Mouse (Mus musculus) lung, postnatal 0 days (tissue): ENCODE data around the gene Pgm2l1. TPM values are rescaled to one million over a fixed set of nuclear protein-coding genes. Genes with fewer than 3 reads are reported as not detected.

Source experiments
- ATAC-seq: fragments of 200-750 bp; cut with Nextera tagmentation; 2 replicates; pipeline ENCODE4 v1.8.0; 2017; ENCODE audit warnings: moderate library complexity
- DNase-seq: peaks from one replicate; pipeline ENCODE4 v3.0.0-alpha.2; 2016; ENCODE audit warnings: low spot score
- H3K27ac ChIP-seq: fragments of 300-500 bp; sonication (generic); 2 replicates; pipeline ENCODE4 v1.5.1; 2014; ENCODE audit warnings: antibody characterized with exemption, mild to moderate bottlenecking, low read length, mixed read lengths
- H3K27me3 ChIP-seq: fragments of 300-500 bp; sonication (generic); replicated peaks from 2 replicates; pipeline ENCODE4 v1.6.1; 2014; ENCODE audit warnings: low read length, mixed read lengths; ENCODE audit not compliant: insufficient read depth
- H3K36me3 ChIP-seq: fragments of 300-500 bp; sonication (generic); 2 replicates; pipeline ENCODE4 v1.6.1; 2014; ENCODE audit warnings: low read length, mixed read lengths; ENCODE audit not compliant: insufficient read depth
- H3K4me1 ChIP-seq: fragments of 300-500 bp; sonication (generic); 2 replicates; pipeline ENCODE4 v1.6.1; 2014; ENCODE audit warnings: antibody characterized with exemption, low read depth, low read length, mixed read lengths; ENCODE audit not compliant: insufficient read depth
- H3K4me2 ChIP-seq: fragments of 300-500 bp; sonication (generic); replicated peaks from 2 replicates; pipeline ENCODE4 v1.6.1; 2014; ENCODE audit warnings: low read depth, mild to moderate bottlenecking, low read length, moderate library complexity, mixed read lengths
- H3K4me3 ChIP-seq: fragments of 300-500 bp; sonication (generic); 2 replicates; pipeline ENCODE4 v1.5.1; 2014; ENCODE audit warnings: low read depth, low read length
- H3K9ac ChIP-seq: fragments of 300-500 bp; sonication (generic); replicated peaks from 2 replicates; pipeline ENCODE4 v1.6.1; 2014; ENCODE audit warnings: low read depth, mild to moderate bottlenecking
- H3K9me3 ChIP-seq: fragments of 300-500 bp; sonication (generic); 2 replicates; pipeline ENCODE4 v1.6.1; 2016; ENCODE audit warnings: low read length, mixed read lengths
- CTCF ChIP-seq: IDR thresholded peaks from 2 replicates; pipeline ENCODE4 v1.5.1; 2016; ENCODE audit warnings: antibody characterized with exemption, mild to moderate bottlenecking
- EP300 ChIP-seq: IDR thresholded peaks from 2 replicates; pipeline ENCODE4 v1.6.1; 2016; ENCODE audit warnings: antibody characterized with exemption, mild to moderate bottlenecking, control low read depth
- WGBS: fragments of 180-500 bp; shearing (Covaris S2); extraction: QIAGEN DNeasy Blood & Tissue Kit; methylation state at CpG from one replicate; pipeline ENCODE4 v1.1.7; 2014; 5-methylcytosine and 5-hydroxymethylcytosine counted together
- polyA plus RNA-seq: library from polyadenylated mRNA; unstranded; fragments of >200 nt; fragmentation: Nextera tagmentation; extraction: Ambion mirVana; gene quantifications from 2 replicates; pipeline ENCODE4 v1.2.1, GENCODE M21; 2015

Gene Pgm2l1
- polyA plus RNA-seq, 1 experiment from 2014 or later: 2.0 TPM

- H3K4me2 ChIP-seq: no peak overlapping the region
- ATAC-seq (no peak), DNase-seq (no peak)
- no peaks in the 10 kb centered on the region for H3K36me3 ChIP-seq
- no peak overlapping the region for H3K9ac ChIP-seq
- H3K9me3 ChIP-seq: no peaks in the 10 kb centered on the region
- H3K4me1 ChIP-seq: no peaks in the 10 kb centered on the region
- no peak overlapping the region for H3K27ac ChIP-seq
- H3K4me3 ChIP-seq: no peak overlapping the region
- no peaks in the 10 kb centered on the region for H3K27me3 ChIP-seq
- TF ChIP-seq CTCF (no peak), EP300 (no peak)
- WGBS: 75% methylated on average over 6 of the region's 6 CpGs
Observed at GRCm38 (mm10) chr7:100204871-100205270, 22.3 kb upstream of the Pgm2l1 start.

GRCm38 (mm10) chr7:100206144-100206543 is 21.1 kb upstream of the Pgm2l1 start:
- ATAC-seq: no peak
- Histone ChIP-seq H3K4me3 (no peak overlapping the region), H3K36me3 (no peaks in the 10 kb centered on the region), H3K27me3 (no peaks in the 10 kb centered on the region), H3K9ac (no peak overlapping the region), H3K9me3 (no peaks in the 10 kb centered on the region), H3K27ac (no peak overlapping the region), H3K4me2 (no peak overlapping the region), H3K4me1 (no peaks in the 10 kb centered on the region)
- WGBS: 84% methylated on average over 2 of the region's 2 CpGs
- TF ChIP-seq EP300: no peak
- no peak for TF ChIP-seq CTCF
- DNase-seq: no peak

GRCm38 (mm10) chr7:100207886-100208285 is 19.3 kb upstream of the Pgm2l1 start:
- no peak overlapping the region for H3K9ac ChIP-seq
- H3K27ac ChIP-seq: no peak overlapping the region; the same call in 1 of the 2 replicates
- H3K4me2 ChIP-seq: no peak overlapping the region
- TF ChIP-seq CTCF (no peak), EP300 (no peak)
- H3K36me3 ChIP-seq: no peaks in the 10 kb centered on the region
- H3K4me3 ChIP-seq: no peak overlapping the region
- no peaks in the 10 kb centered on the region for H3K4me1 ChIP-seq
- no peaks in the 10 kb centered on the region for H3K9me3 ChIP-seq
- peak; percentile 46 for DNase-seq
- peak; percentile 19; the same call in 1 of the 2 replicates for ATAC-seq
- H3K27me3 ChIP-seq: no peaks in the 10 kb centered on the region

- Histone ChIP-seq H3K9me3 (no peaks in the 10 kb centered on the region), H3K36me3 (no peaks in the 10 kb centered on the region), H3K4me3 (no peak overlapping the region), H3K27ac (no peak overlapping the region), H3K27me3 (no peaks in the 10 kb centered on the region), H3K4me2 (no peak overlapping the region), H3K9ac (no peak overlapping the region), H3K4me1 (no peaks in the 10 kb centered on the region)
- WGBS: 50% methylated on average over 4 of the region's 4 CpGs
- ATAC-seq (no peak), DNase-seq (no peak)
- TF ChIP-seq CTCF: no peak
- no peak for TF ChIP-seq EP300
Observed at GRCm38 (mm10) chr7:100214310-100214709, 12.9 kb upstream of the Pgm2l1 start.

DNA sequence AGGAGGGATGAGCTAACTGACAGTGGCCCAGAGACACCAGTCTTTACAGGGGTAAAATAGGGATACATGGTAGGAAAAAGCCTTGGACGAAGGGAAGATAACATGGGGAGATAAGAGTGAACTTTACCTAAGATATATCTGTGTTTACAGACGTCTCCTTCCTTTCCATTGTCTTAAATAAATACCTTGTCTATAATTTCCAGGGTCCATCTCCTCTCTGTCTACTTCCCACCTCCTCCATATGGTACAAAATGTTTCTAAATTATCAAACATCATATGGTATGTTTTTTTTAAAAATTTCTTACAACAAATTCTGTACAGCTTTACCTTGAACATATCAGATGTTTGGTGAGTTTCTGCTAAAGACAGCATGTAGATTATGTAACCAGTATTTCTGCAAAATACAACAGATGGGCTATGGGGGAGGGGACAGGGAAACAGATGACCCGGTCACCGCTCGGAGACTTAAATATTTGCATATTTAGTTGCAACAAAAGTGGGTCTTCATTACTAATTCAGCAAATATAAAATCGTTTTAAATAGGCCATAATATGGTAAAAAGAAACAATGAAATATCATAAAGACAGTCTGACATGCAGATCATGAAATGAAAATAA is 12.0 kb upstream of the Pgm2l1 start:
- no peak for DNase-seq
- Histone ChIP-seq H3K9me3 (no peaks in the 10 kb centered on the region), H3K36me3 (no peaks in the 10 kb centered on the region), H3K4me1 (no peaks in the 10 kb centered on the region), H3K4me2 (no peak overlapping the region), H3K4me3 (no peak overlapping the region), H3K9ac (no peak overlapping the region), H3K27me3 (no peaks in the 10 kb centered on the region), H3K27ac (no peak overlapping the region)
- peak; percentile 62; the same call in 1 of the 2 replicates for TF ChIP-seq EP300
- TF ChIP-seq CTCF: no peak
- ATAC-seq: no peak
- WGBS: 40% methylated on average over 6 of the region's 6 CpGs

- H3K9me3 ChIP-seq: no peaks in the 10 kb centered on the region
- WGBS: 49% methylated on average over 10 of the region's 10 CpGs
- no peak; the same call in 1 of the 2 replicates for ATAC-seq
- no peak overlapping the region for H3K4me3 ChIP-seq
- H3K4me2 ChIP-seq: no peak overlapping the region
- H3K27me3 ChIP-seq: no peaks in the 10 kb centered on the region
- H3K27ac ChIP-seq: no peak overlapping the region
- no peak overlapping the region for H3K9ac ChIP-seq
- no peaks in the 10 kb centered on the region for H3K4me1 ChIP-seq
- TF ChIP-seq EP300: peak; percentile 70
- TF ChIP-seq CTCF: no peak
- H3K36me3 ChIP-seq: no peaks in the 10 kb centered on the region
- peak; percentile 31 for DNase-seq
Observed at GRCm38 (mm10) chr7:100215976-100216375, 11.2 kb upstream of the Pgm2l1 start.
